Mouse (Mus musculus) T-cell, adult 2 months (primary cell): ENCODE data around the gene Vta1.

ENCODE experiments used
- DNase-seq: peaks from one replicate; pipeline ENCODE4 v3.0.0; 2022; ENCODE audit warnings: low spot score

The Vta1 gene

DNA sequence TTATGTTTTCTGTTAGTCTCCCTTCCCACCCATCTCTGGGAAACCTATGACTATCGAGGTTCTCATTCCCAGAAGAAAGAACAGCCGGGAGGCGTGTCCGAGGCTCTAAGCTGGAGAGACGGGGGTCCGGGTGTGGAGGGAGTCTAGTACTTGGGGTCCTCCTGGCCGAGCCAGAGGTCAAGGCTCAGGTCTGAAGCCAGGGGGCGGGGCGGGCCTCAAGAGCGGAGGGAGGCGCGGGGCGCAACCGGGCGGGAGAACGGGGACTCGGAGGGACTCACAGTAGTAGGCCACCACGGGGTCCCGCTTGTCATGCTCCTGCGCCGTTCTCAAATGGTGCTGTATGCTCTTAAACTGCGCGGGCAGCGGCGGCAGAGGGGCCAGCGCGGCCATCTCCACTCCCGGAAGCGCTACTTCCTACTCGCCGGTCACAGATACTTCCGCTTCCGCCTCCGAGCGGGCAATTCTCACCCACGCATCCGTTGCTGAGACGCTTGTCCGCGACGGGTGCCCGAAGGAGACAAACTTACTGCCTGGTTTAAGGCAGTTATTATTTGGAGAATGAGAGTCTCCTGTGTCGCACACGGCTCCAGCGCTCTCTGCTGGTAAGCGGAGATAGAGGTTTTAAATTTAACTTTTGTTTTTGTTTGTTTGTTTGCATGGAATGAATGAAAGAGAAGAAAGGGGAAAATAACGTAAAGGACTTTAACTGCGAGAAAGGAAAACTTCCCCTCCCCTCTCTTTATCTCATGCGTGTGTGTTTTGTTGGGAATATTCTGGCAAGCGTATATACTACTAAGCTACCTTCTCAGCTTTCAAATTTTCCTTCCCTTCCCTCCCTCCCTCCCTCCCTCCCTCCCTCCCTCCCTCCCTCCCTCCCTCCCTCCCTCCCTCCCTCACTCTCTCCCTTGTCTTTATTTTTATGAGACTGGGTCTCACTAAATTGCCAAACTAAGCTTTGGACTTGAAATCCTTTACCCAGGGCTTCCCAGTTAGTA is at the start of gene Vta1, which contains the start of gene Nmbr:
Gene Vta1, minus strand, starts transcription at position 489 of the 995 bp plus-strand sequence.
Gene Nmbr, plus strand, starts transcription at position 520 of the 995 bp plus-strand sequence.
- peak; percentile 96 for DNase-seq

DNA sequence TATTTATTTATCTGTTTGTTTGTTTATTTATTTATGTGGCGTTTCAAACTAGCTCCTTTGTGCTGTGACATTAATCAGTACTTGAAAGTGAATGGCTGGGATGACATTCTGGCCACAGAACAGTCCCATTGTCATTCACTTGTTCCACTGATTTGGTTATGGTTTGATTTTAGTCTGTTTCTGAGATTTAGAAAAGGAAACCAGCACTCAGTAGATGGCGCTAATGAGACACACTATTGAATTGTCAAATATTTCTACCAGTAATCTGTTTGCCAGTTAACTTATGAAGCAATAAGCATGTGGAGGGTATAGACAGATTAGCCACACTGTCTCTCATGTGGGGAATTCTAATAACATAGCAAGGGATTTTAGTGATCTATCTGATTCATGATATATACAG is 28.9 kb upstream of the Vta1 start:
- DNase-seq, result no peak

DNA sequence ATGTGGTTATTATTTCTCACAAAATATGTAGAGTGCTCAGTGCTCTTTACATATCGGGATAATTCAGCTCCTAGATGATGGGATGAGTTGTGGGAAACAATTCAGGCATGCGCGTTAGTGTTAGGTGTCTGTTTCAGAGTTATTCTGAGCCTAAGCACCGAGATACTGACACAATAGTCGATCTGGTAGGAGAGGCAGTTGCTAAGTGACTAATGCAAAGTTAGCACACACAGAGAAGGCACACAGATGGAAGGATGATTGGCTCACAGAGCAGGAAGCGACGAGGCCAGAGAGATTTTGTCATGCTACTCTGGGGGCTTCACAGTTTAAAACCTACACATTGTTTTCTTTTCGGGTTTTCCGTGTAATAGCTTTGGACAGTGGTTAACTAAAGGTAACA is 20.3 kb upstream of the Vta1 start:
- no peak for DNase-seq

DNA sequence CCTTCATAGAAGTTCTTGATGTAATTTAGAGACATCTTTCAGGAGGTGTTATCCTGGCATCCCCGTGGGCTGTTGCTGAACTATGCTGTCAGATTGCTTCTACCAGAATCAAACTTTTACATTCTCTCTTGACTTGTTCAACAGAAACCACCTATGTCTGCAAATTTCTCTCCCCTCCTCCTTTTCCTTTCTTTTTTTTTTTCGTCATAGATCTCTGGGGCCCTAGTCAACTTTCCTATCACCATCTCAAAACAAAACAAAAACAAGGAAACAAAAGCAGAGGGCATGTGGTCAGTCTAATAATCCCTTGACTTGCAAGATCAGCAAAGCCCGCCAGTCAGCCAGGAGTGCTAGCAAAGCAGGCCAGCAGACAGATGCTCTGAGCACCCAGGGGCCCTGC is 12.8 kb upstream of the Vta1 start, which contains the start of gene Gje1:
Gene Gje1, minus strand, starts transcription at position 101 of the 400 bp plus-strand sequence.
- DNase-seq, result no peak

DNA sequence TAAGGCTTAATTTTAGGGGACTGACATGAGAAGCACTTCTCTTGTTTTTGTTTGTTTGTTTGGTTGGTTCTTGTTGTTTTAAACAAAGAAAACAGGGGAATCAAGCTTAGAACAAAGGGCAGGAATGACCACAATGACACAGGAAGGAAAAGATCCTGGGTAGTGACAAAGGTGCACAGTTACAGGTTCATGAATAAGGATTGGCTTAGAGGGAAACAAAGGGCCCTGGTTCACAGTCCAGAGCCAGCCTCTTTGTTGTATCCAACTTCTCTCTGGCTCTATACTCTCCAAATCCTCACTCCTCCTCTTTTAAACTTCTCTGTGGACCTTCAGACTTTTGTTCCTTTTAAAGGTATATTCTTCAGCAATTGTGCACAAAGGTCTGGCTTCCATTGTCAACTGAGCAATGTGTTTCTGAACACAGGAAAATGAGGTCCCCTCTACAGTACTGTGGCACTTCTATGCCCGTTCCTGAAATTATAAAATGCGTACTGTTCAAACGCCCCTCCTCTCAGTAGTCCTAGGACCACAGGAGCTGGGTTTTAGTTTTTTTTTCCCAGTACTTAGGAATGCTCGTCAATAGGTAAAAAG is 1.4 kb downstream of the Vta1 start:
- DNase-seq, result no peak

DNA sequence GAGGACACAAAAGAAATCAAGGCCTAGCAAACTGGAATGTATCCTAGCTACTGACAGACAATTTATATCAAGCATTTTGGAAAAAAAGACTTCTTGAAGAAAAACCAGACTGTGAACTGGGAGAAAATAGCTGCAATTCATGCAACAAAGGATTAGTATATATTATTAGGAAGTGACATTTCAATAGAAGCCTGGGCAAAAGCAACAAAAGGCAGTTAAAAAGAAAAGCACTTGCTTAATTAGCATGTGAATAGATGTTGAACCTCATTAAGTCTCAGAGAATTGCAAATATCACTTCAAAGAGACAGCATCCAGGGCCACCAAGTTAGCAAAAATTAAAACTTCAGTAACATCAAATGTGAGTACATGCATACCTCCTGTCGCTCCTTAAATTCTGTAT is 2.1 kb downstream of the Vta1 start:
- no peak for DNase-seq

DNA sequence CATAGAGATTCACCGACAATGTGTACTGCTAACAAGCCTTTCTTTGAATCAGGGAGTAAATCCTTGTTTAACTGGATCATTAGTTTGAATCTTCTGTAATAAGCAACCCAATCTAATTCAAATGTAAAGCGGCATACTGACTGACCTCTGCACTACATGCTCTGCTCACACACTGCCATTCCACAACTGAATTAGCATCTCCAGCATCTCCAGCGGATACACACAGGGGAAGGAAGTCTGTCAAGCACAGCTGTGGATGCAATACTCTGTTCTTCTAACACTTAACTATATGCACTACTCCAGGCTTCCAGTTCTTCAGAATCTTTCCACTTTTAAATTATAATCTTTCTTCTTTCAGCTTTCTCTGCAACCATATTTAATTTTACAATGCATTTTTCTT is 15.0 kb downstream of the Vta1 start:
- DNase-seq, result no peak

DNA sequence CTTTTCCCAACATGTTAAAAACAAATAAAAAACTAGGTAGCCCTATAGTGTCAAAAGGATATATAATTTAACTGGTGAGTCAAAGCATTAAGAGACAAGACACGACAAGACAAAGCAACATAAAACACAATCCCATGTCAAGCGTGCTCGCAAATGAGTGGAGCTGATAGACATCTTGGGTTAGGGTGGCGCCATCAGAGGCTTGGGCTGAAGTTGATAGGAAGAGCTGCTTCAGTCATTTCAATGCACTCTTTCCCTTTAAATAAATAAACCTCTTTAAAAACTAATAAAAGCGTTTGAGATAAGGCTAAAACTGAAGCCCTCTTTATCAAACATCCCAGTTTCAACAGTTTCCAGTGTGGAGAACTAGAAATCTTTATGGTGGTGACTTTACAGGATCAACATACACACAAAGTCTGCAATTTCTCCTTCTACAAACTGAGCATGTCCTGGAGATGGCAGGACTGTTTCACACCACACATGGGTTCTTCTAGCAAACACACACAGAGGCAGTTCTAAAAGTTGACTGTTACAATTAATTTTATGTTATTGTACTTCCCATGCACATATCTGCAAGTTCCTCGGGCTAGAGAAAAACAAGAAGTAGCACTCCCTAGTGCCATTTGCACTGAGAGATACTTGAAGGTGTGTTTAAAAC is 16.4 kb downstream of the Vta1 start:
- DNase-seq, result no peak

DNA sequence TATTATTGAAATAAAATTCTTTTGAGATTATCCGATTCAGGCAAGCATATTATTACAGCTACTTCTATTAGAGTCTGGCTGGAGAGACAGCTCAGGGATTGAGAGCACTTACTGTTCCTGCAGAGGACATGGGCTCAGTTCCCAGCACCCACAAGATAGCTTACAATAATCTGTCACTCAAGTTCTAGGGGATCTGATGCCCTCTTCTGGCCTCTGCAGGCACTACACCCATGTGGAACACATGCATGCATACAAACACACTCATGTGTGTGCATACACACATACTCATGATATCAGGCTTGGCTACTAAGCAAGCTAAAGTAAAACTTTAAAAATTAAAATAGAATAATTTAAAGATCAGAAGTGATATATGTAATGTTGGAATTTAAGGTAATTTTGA is 19.7 kb downstream of the Vta1 start:
- no peak for DNase-seq

DNA sequence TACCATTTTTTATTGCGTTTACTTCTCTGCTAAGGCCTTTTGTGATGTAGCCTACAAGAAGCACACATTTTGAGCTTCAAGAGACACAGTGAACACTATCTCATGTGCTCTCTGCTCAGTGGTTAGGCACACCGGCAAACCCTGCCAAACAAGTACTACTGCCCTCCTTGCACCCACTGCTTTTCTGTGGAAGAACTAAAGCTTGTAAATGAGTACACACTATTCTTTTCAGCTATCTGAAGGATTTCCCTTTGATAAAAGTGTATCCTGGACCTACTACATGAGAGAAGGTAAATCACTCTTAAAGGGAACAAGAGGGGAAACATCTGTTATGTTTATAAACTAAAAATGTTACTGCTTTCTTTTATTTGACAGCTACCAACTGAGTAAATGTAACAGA is 39.2 kb downstream of the Vta1 start:
- no peak for DNase-seq

DNA sequence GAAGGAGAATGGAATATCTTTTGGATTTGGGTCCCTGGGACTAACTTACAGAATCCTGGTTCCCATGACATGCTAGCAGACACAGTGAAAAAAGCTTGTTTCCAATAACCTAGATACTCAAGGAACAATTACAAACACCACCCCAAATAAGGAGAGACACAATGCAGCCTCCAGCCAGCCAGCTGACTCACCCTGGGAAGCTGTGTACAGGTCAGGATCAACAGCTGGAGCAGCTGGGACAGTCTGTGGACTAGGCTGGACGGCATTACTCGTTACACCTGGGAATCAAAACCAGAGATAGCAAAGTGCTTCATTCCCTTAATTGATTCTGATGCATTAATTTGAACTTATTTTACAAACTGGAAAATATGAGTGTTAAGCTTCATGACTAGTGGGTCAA is 44.5 kb downstream of the Vta1 start:
- DNase-seq, result no peak

DNA sequence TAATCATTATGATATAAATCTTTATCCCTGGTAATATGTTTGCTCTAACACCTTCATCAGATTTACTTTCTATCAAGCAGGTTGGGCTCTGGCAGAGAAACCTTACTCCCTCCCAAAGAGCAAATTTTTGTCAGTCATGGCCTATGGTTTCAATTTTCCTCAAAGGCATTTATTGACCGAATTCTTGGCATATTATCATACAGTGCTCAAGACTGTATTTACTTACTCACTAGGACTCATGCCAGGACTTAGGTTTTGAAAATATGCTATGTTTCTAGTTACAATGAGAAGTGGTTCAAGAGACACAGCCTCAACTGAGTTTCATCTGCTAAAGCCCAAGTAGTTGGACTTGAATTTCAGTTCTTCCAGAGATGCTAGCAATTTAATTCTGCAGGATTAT is 65.7 kb downstream of the Vta1 start:
- no peak for DNase-seq

DNA sequence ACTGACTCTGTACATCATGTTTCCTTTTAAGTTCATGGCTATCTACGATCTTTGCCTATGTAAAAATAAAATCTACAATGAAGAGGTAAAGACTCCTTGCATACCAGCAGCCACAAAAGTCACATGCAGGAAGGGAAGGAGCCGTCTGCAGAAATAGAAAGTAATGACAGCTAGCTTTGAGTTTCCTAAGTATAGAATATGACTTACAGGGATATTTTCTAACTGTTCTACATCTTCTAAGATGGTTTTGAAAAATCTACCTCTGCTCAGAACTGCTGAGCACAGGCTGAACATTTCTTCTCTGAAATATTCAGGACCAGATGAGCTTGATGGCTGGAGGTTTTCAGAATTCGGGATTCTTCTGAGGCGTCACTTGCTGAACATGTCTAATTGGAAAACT is 66.3 kb downstream of the Vta1 start:
- DNase-seq, result no peak

DNA sequence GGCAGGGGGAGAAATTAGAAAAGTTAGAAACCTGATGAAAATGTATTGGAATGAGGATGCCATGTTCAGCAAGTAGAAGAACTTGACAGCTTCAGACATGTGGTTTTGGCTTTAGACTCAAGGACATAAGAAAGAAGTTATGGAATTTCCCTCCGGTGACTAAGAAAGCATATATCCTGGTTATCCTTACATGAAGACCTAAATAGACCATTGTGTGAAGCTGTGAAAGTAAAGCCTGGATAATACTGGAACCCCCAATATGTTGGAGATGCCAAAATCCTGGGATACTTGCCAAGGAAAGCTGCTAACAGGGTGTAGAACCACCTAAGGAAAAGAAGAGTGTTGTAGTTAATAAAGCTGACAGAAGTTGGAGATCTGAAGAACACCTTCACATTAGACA is 79.7 kb downstream of the Vta1 start:
- no peak for DNase-seq

DNA sequence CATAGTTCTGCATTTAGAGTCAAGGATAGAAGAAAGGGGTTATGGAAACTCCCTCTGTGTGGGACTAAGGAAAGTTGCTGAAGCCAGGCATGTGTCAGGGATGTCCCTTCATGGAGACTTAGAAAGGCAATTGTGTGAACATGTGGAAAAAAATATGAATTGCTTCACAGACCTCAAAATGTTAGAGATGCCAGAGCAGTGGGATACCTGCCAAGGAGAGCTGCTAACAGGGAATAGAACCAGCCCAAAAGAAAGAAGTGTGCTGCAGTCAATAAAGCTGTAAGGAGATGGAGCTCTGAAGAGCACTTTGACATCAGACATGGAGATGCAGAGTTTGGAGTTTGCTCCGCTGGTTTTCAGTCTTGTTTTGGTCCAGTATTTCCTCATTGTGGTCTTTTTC is 86.2 kb downstream of the Vta1 start:
- no peak for DNase-seq

DNA sequence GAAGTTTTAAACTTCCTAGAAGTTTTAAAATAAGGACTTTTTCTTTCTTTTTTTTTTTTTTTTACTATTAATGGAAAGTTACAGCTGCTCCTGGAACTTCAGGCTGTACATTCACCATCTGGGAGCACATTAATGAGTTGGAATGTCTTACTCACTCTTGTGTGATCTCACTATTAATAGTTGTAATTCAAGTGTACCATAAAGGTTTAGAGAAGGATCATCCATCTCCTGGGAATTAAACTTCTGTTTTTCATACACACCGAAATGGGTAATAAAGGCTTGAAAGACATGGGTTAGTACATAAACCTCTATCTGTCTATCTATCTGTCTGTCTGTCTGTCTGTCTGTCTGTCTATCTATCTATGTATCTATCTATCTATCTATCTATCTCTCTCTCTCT is 87.1 kb downstream of the Vta1 start:
- no peak for DNase-seq

DNA sequence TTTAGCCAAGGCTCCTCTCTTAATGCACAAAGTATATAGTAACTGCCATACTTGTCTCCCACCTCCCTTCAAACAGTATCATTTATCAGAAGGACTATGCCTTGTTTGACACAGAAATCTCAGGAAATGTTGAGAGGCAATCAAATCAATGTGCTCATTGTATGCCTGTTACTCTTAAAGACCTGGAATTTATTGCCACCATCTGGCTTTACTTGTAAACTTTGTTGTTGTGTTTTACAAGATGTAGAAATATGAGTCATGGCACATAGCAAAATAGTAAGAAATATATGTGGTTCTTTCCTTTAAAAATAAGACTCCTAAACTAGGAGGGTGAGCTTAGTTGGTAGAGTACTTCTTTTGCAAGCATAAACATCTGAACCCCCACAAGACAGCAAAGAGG is 89.9 kb downstream of the Vta1 start:
- no peak for DNase-seq

DNA sequence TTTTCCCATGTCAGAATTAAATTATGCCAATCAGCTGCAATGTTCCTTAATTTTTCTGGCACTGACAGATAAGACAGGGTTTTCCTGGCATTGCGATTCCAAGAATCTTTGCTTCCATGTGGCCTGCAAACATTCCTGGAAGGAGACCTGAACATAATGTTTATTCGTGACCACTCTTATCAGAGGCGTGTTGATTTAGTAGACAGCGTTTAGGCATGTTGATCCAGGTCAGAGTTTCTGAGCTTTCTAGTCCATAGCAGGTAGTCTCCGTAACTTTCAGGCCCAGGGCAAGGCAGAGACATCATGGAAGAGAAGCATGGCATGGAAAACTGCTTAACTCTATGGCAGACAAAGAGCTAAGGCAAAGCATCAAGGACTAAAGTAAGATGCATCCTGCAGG is 97.8 kb downstream of the Vta1 start:
- DNase-seq, result no peak
